Mouse (Mus musculus) olfactory bulb, adult 2 months (tissue): ENCODE measurements at regions not wholly inside any gene's neighbourhood (a gene's known extent, or its start where the extent isn't known, plus 50 kb on each side); places are given as distances from the start of the nearest gene placed in this dataset.

ENCODE experiments used
- CTCF ChIP-seq: fragments of 200-500 bp; IDR thresholded peaks from 2 replicates; pipeline ENCODE4 v1.5.1; 2012; ENCODE audit warnings: low read depth, mild to moderate bottlenecking, low read length, moderate library complexity; ENCODE audit not compliant: insufficient read depth
- POLR2A ChIP-seq: fragments of 200-500 bp; IDR thresholded peaks from 2 replicates; pipeline ENCODE4 v1.6.1; 2012; ENCODE audit warnings: mild to moderate bottlenecking, low read depth, low read length, moderate library complexity; ENCODE audit not compliant: insufficient read depth

DNA sequence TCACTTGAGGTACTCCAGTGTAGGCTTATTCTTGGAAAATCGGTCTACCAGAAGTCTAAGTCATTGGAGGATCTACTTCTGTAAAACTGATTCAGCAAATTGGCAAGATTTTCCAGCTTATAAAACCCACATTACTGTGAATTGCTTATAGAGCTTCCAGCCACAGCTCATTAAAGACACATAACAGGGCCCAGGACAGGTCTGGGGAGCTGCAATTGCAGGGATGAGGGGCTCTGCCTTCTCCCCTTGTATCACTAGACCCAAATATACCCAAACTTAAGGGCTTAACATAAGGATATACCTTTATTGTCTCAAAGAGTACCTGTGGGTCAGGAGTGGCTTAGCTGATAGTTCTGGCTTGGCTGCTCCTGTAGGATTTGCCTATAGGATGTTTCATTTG lies 175.2 kb upstream of the Eci2 start:
- no peak for TF ChIP-seq POLR2A
- TF ChIP-seq CTCF, result no peak
